Mouse (Mus musculus) urinary bladder, postnatal 25 days (tissue): ENCODE data around the gene Tmem208.
"Not testable (repeated sequence)": the region's sequence is repeated elsewhere in the genome, so short reads cannot be mapped to it uniquely, and the experiment has no call there.

Source experiments
- DNase-seq: peaks from one replicate; pipeline ENCODE4 v3.0.0; 2022; ENCODE audit warnings: low spot score

The Tmem208 gene

GRCm38 (mm10) chr8:105326141-105326672 lies at the start of gene Tmem208, which contains the start of gene Lrrc29:
Tmem208 (plus strand) TSS chr8:105326354.
Lrrc29 (minus strand) TSS chr8:105326278.
- peak; percentile 97 for DNase-seq

- peak; percentile 68 for DNase-seq
Observed at GRCm38 (mm10) chr8:105278911-105279334, 47.2 kb upstream of the Tmem208 start.

GRCm38 (mm10) chr8:105280567-105280966 lies 45.6 kb upstream of the Tmem208 start:
- no peak for DNase-seq

GRCm38 (mm10) chr8:105281821-105282220 lies 44.3 kb upstream of the Tmem208 start:
- DNase-seq = no peak

- no peak for DNase-seq
Observed at GRCm38 (mm10) chr8:105282239-105282638, 43.9 kb upstream of the Tmem208 start.

- DNase-seq = peak; percentile 59
Observed at GRCm38 (mm10) chr8:105283074-105283473, 43.1 kb upstream of the Tmem208 start.

GRCm38 (mm10) chr8:105285514-105285913 lies 40.6 kb upstream of the Tmem208 start:
- no peak for DNase-seq

- no peak for DNase-seq
Observed at GRCm38 (mm10) chr8:105286907-105287306, 39.2 kb upstream of the Tmem208 start.

GRCm38 (mm10) chr8:105288231-105288630 lies 37.9 kb upstream of the Tmem208 start:
- DNase-seq = no peak

- peak; percentile 91 for DNase-seq
Observed at GRCm38 (mm10) chr8:105288958-105289732, 37.0 kb upstream of the Tmem208 start.

- DNase-seq = peak; percentile 26
Observed at GRCm38 (mm10) chr8:105289805-105290460, 36.2 kb upstream of the Tmem208 start, which contains the start of gene 4931428F04Rik. 4931428F04Rik (minus strand) TSS chr8:105289864.

- DNase-seq = peak; percentile 97
Observed at GRCm38 (mm10) chr8:105290554-105291314, 35.4 kb upstream of the Tmem208 start.

- not testable (repeated sequence) for DNase-seq
Observed at GRCm38 (mm10) chr8:105291364-105291763, 34.8 kb upstream of the Tmem208 start.

GRCm38 (mm10) chr8:105291802-105292201 lies 34.4 kb upstream of the Tmem208 start:
- DNase-seq = not testable (repeated sequence)

- no peak for DNase-seq
Observed at GRCm38 (mm10) chr8:105292471-105292870, 33.7 kb upstream of the Tmem208 start.

GRCm38 (mm10) chr8:105293405-105293804 lies 32.7 kb upstream of the Tmem208 start:
- no peak for DNase-seq

- DNase-seq = no peak
Observed at GRCm38 (mm10) chr8:105294776-105295175, 31.4 kb upstream of the Tmem208 start.

- no peak for DNase-seq
Observed at GRCm38 (mm10) chr8:105295256-105295655, 30.9 kb upstream of the Tmem208 start.

GRCm38 (mm10) chr8:105295895-105296573 lies 30.1 kb upstream of the Tmem208 start, which contains the start of gene Exoc3l:
Exoc3l (minus strand) TSS chr8:105296101.
- DNase-seq = no peak

- peak; percentile 86 for DNase-seq
Observed at GRCm38 (mm10) chr8:105297511-105298192, 28.5 kb upstream of the Tmem208 start, which contains the start of gene E2f4. E2f4 (plus strand) TSS chr8:105297663.
